Mouse (Mus musculus) embryonic facial prominence, embryonic 12.5 days (tissue): ENCODE data around the gene Svs1. TPM values are rescaled to one million over a fixed set of nuclear protein-coding genes. Genes with fewer than 3 reads are reported as not detected.

Source experiments
- ATAC-seq: fragments of 200-750 bp; cut with Nextera tagmentation; 2 replicates; pipeline ENCODE4 v1.8.0; 2017; ENCODE audit not compliant: insufficient number of reproducible peaks, insufficient read depth, low FRiP score, low TSS enrichment
- H3K27ac ChIP-seq: fragments of 300-500 bp; sonication (generic); 2 replicates; pipeline ENCODE4 v1.5.1; 2016; ENCODE audit warnings: mild to moderate bottlenecking
- H3K27me3 ChIP-seq: fragments of 300-500 bp; sonication (generic); 2 replicates; pipeline ENCODE4 v1.6.1; 2016; ENCODE audit warnings: mild to moderate bottlenecking, moderate library complexity
- H3K36me3 ChIP-seq: fragments of 300-500 bp; sonication (generic); 2 replicates; pipeline ENCODE4 v1.6.1; 2016; ENCODE audit warnings: mild to moderate bottlenecking
- H3K4me1 ChIP-seq: fragments of 300-500 bp; sonication (generic); 2 replicates; pipeline ENCODE4 v1.6.1; 2016
- H3K4me2 ChIP-seq: fragments of 300-500 bp; sonication (generic); replicated peaks from 2 replicates; pipeline ENCODE4 v1.6.1; 2016; ENCODE audit warnings: mild to moderate bottlenecking, moderate library complexity
- H3K4me3 ChIP-seq: fragments of 300-500 bp; sonication (generic); 2 replicates; pipeline ENCODE4 v1.5.1; 2016; ENCODE audit warnings: mild to moderate bottlenecking
- H3K9ac ChIP-seq: fragments of 300-500 bp; sonication (generic); 2 replicates; pipeline ENCODE4 v1.6.1; 2016; ENCODE audit warnings: mild to moderate bottlenecking, moderate library complexity
- H3K9me3 ChIP-seq: fragments of 300-500 bp; sonication (generic); 2 replicates; pipeline ENCODE4 v1.6.1; 2016; ENCODE audit warnings: mild to moderate bottlenecking, moderate library complexity
- WGBS: fragments of 180-500 bp; shearing (Covaris S2); methylation state at CpG from one replicate; pipeline ENCODE4 v1.1.7; 2016; 5-methylcytosine and 5-hydroxymethylcytosine counted together
- polyA plus RNA-seq: library from polyadenylated mRNA; unstranded; fragments of >200 nt; fragmentation: Nextera tagmentation; extraction: Ambion mirVana; gene quantifications from 2 replicates; pipeline ENCODE4 v1.2.1, GENCODE M21; 2016

Gene Svs1
- polyA plus RNA-seq, 1 experiment from 2014 or later = not detected

GRCm38 (mm10) chr6:49013023-49013422, 26.4 kb downstream of the Svs1 start:
- peaks cover 6% of the 10 kb centered on the region; the same call in 1 of the 2 replicates for H3K4me1 ChIP-seq
- H3K27me3 ChIP-seq = no peaks in the 10 kb centered on the region
- H3K27ac ChIP-seq = no peak overlapping the region
- no peaks in the 10 kb centered on the region for H3K9me3 ChIP-seq
- no peak overlapping the region for H3K4me2 ChIP-seq
- no peak for ATAC-seq
- whole genome bisulfite sequencing = 68% methylated on average over 4 of the region's 4 CpGs
- H3K9ac ChIP-seq = no peak overlapping the region
- H3K36me3 ChIP-seq = no peaks in the 10 kb centered on the region
- no peak overlapping the region for H3K4me3 ChIP-seq

- H3K36me3 ChIP-seq = no peaks in the 10 kb centered on the region
- H3K4me1 ChIP-seq = peaks cover 3% of the 10 kb centered on the region; the same call in 1 of the 2 replicates
- ATAC-seq = no peak
- WGBS = 83% methylated on average over 3 of the region's 3 CpGs
- H3K9ac ChIP-seq = no peak overlapping the region
- H3K27ac ChIP-seq = no peak overlapping the region
- no peak overlapping the region for H3K4me2 ChIP-seq
- no peaks in the 10 kb centered on the region for H3K27me3 ChIP-seq
- H3K4me3 ChIP-seq = no peak overlapping the region
- H3K9me3 ChIP-seq = no peaks in the 10 kb centered on the region
Observed at GRCm38 (mm10) chr6:49013458-49013857, 26.8 kb downstream of the Svs1 start.

DNA sequence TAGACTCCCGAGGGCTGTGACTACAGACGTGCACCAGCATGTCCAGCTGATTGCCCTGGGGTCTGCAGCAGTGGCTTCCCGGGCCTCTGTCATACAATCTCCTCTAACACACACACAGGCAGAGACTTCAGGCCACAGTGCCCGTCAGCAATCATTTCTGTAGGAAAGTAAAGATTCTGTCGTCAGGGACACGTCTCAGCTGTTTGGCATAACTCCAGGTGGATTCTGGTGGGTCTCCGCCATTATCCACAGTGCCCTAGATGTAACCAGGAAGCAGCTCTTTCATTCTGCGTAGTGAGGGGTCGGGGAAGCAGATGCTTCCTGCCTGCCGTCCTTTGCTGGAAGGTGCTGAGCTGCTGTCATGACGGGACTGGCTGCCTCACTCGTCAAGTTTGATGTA, 30.5 kb downstream of the Svs1 start:
- no peak overlapping the region for H3K4me3 ChIP-seq
- no peak overlapping the region for H3K27ac ChIP-seq
- 67% methylated on average over 12 of the region's 12 CpGs for WGBS
- no peak for ATAC-seq
- H3K36me3 ChIP-seq = no peaks in the 10 kb centered on the region
- no peaks in the 10 kb centered on the region for H3K27me3 ChIP-seq
- no peak overlapping the region for H3K4me2 ChIP-seq
- H3K9ac ChIP-seq = no peak overlapping the region
- H3K9me3 ChIP-seq = no peaks in the 10 kb centered on the region
- H3K4me1 ChIP-seq = no peaks in the 10 kb centered on the region

GRCm38 (mm10) chr6:49019341-49019740, 32.7 kb downstream of the Svs1 start:
- H3K4me1 ChIP-seq = no peaks in the 10 kb centered on the region
- no peak overlapping the region for H3K4me2 ChIP-seq
- no peaks in the 10 kb centered on the region for H3K27me3 ChIP-seq
- no peaks in the 10 kb centered on the region for H3K36me3 ChIP-seq
- H3K4me3 ChIP-seq = no peak overlapping the region
- no peak overlapping the region for H3K9ac ChIP-seq
- H3K9me3 ChIP-seq = no peaks in the 10 kb centered on the region
- WGBS = 89% methylated on average over 1 of the region's 1 CpGs
- no peak overlapping the region for H3K27ac ChIP-seq
- ATAC-seq = no peak

- 68% methylated on average over 14 of the region's 14 CpGs for WGBS
- ATAC-seq = no peak
- Histone ChIP-seq H3K9me3 (no peaks in the 10 kb centered on the region), H3K36me3 (no peaks in the 10 kb centered on the region), H3K9ac (no peak overlapping the region), H3K4me3 (no peak overlapping the region), H3K4me2 (no peak overlapping the region), H3K4me1 (no peaks in the 10 kb centered on the region), H3K27me3 (no peaks in the 10 kb centered on the region), H3K27ac (no peak overlapping the region)
Observed at GRCm38 (mm10) chr6:49021141-49022012, 34.7 kb downstream of the Svs1 start.

- no peaks in the 10 kb centered on the region for H3K36me3 ChIP-seq
- no peak overlapping the region for H3K4me2 ChIP-seq
- H3K27ac ChIP-seq = no peak overlapping the region
- 84% methylated on average over 2 of the region's 2 CpGs for WGBS
- no peaks in the 10 kb centered on the region for H3K9me3 ChIP-seq
- no peak overlapping the region for H3K9ac ChIP-seq
- no peaks in the 10 kb centered on the region for H3K4me1 ChIP-seq
- H3K4me3 ChIP-seq = no peak overlapping the region
- H3K27me3 ChIP-seq = no peaks in the 10 kb centered on the region
- ATAC-seq = no peak
Observed at GRCm38 (mm10) chr6:49022384-49022783, 35.7 kb downstream of the Svs1 start.

DNA sequence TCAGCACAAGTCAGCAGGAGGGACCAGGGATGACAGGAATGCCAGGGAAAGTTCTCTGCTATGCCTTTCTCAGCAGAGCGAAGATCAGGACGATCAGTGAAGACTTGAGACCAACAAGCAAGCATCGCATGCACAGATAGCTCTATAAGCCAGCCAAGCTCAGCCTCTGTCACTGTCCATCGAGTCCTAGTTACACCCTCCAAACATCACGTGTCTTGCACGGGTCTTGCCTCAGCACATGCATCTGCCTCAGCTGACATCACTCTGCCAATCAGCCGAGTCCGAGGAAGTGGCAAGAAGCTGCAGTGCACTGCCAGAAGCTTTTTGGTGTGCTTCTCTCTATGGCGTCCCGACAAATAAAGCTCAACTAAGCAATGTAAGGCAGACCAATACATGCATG, 36.7 kb downstream of the Svs1 start:
- Histone ChIP-seq H3K9ac (no peak overlapping the region), H3K27ac (no peak overlapping the region), H3K4me3 (no peak overlapping the region), H3K27me3 (no peaks in the 10 kb centered on the region), H3K4me2 (no peak overlapping the region), H3K4me1 (no peaks in the 10 kb centered on the region), H3K9me3 (no peaks in the 10 kb centered on the region), H3K36me3 (no peaks in the 10 kb centered on the region)
- 81% methylated on average over 10 of the region's 10 CpGs for WGBS
- no peak for ATAC-seq

- Histone ChIP-seq H3K4me2 (no peak overlapping the region), H3K9ac (no peak overlapping the region), H3K27me3 (no peaks in the 10 kb centered on the region), H3K4me1 (no peaks in the 10 kb centered on the region), H3K27ac (no peak overlapping the region), H3K36me3 (no peaks in the 10 kb centered on the region), H3K9me3 (no peaks in the 10 kb centered on the region), H3K4me3 (no peak overlapping the region)
- ATAC-seq = no peak
- WGBS = 80% methylated on average over 7 of the region's 7 CpGs
Observed at GRCm38 (mm10) chr6:49025290-49025689, 38.6 kb downstream of the Svs1 start.

- H3K4me1 ChIP-seq = no peaks in the 10 kb centered on the region
- 89% methylated on average over 5 of the region's 5 CpGs for WGBS
- H3K9me3 ChIP-seq = no peaks in the 10 kb centered on the region
- no peaks in the 10 kb centered on the region for H3K27me3 ChIP-seq
- H3K36me3 ChIP-seq = no peaks in the 10 kb centered on the region
- no peak overlapping the region for H3K4me2 ChIP-seq
- no peak for ATAC-seq
- H3K4me3 ChIP-seq = no peak overlapping the region
- H3K27ac ChIP-seq = no peak overlapping the region
- H3K9ac ChIP-seq = no peak overlapping the region
Observed at GRCm38 (mm10) chr6:49026496-49026895, 39.8 kb downstream of the Svs1 start.

DNA sequence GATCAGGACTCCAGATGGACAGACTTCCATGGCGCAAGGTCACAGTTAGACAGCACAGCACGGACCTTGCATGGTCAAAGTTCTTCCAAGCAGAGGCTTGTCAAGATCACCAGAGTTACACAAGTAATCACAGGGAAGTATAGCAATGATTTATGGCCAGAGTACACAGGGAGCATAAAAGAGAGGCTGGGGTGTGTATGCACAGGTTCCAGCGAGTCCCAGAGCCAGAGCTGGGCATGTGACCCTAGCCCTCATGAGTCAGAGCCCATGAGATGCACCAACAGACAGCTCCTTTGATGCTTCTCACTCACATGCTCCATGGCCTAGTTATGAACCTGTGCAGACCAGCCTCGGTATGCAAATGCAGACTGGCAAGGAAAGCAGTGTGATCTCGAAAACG, 41.4 kb downstream of the Svs1 start:
- no peaks in the 10 kb centered on the region for H3K9me3 ChIP-seq
- WGBS = 85% methylated on average over 6 of the region's 6 CpGs
- H3K9ac ChIP-seq = no peak overlapping the region
- H3K4me3 ChIP-seq = no peak overlapping the region
- H3K27ac ChIP-seq = no peak overlapping the region
- H3K27me3 ChIP-seq = no peaks in the 10 kb centered on the region
- ATAC-seq = no peak
- no peaks in the 10 kb centered on the region for H3K36me3 ChIP-seq
- no peak overlapping the region for H3K4me2 ChIP-seq
- no peaks in the 10 kb centered on the region for H3K4me1 ChIP-seq

DNA sequence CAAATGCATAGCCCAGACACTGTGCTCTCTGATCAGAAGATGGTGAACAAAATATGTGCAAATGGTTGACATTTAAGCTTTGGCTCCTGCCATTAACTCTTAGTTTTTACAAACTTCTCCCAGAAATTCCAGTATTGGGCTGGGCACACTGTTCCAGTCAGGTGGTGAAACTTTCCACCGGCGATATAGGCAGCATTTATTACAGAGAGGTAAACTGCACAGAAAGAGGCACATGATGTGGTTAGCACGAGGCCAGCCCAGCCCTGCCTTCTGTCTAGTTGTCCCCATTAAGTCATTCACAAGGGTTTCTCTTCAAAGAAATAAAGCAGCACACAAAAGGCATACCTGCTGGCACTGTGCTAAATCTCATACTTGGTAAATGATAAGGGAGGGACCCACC, 42.0 kb downstream of the Svs1 start:
- Histone ChIP-seq H3K36me3 (no peaks in the 10 kb centered on the region), H3K4me1 (no peaks in the 10 kb centered on the region), H3K4me2 (no peak overlapping the region), H3K9ac (no peak overlapping the region), H3K9me3 (no peaks in the 10 kb centered on the region), H3K4me3 (no peak overlapping the region), H3K27ac (no peak overlapping the region), H3K27me3 (no peaks in the 10 kb centered on the region)
- no peak for ATAC-seq
- WGBS = 86% methylated on average over 3 of the region's 3 CpGs

- H3K9me3 ChIP-seq = no peaks in the 10 kb centered on the region
- H3K9ac ChIP-seq = no peak overlapping the region
- 76% methylated on average over 4 of the region's 4 CpGs for WGBS
- no peak for ATAC-seq
- no peaks in the 10 kb centered on the region for H3K36me3 ChIP-seq
- H3K27me3 ChIP-seq = 0 out of 2 replicates have a peak, but pooled peaks cover 6% of the 10 kb centered on the region
- no peak overlapping the region for H3K27ac ChIP-seq
- no peak overlapping the region for H3K4me3 ChIP-seq
- H3K4me2 ChIP-seq = no peak overlapping the region
- H3K4me1 ChIP-seq = no peaks in the 10 kb centered on the region; the same call in 1 of the 2 replicates
Observed at GRCm38 (mm10) chr6:49031230-49031629, 44.6 kb downstream of the Svs1 start.
